ENCODE assay signal across 7 mouse cellular contexts in genomic region chr11:116076836-116077235, GRCm38 (mm10). TPM values are rescaled to one million over a fixed set of nuclear protein-coding genes. Genes with fewer than 3 reads are reported as not detected.
DNase-seq lines count a peak whose midpoint lies in the region; ATAC-seq and TF ChIP-seq lines count a peak whose summit lies in the region.

No protein-coding gene starts in this region.

- peaks cover 3% of the 10 kb centered on the region; the same call in 1 of the 2 replicates for H3K4me1 ChIP-seq in lung, embryonic 14.5 days (ENCODE audit: insufficient read depth)
- H3K4me1 ChIP-seq in embryonic facial prominence, embryonic 10.5 days: peaks cover 68% of the 10 kb centered on the region
- peaks cover 78% of the 10 kb centered on the region for H3K4me1 ChIP-seq in liver, embryonic 12.5 days
- peaks cover 30% of the 10 kb centered on the region for H3K4me1 ChIP-seq in thymus, adult 2 months (replicated peaks; ENCODE audit: control insufficient read depth, insufficient read depth, low read length)

- no peak for TF ChIP-seq CTCF in lung, embryonic 14.5 days (IDR thresholded peaks at IDR 0.05; ENCODE audit: low read depth)
- TF ChIP-seq CTCF in thymus, adult 2 months (IDR thresholded peaks at IDR 0.05; ENCODE audit: borderline replicate concordance, control insufficient read depth, extremely low read depth, insufficient read depth, low read length, poor library complexity): no peak

- H3K4me3 ChIP-seq in lung, embryonic 14.5 days (ENCODE audit: low read depth, low read length): peak overlapping the region; percentile 24; the same call in 1 of the 2 replicates
- peak overlapping the region; percentile 53 for H3K4me3 ChIP-seq in embryonic facial prominence, embryonic 10.5 days
- H3K4me3 ChIP-seq in liver, embryonic 12.5 days: peak overlapping the region; percentile 73
- peak overlapping the region; percentile 77 for H3K4me3 ChIP-seq in thymus, adult 2 months (ENCODE audit: control insufficient read depth, insufficient read depth, low read length)

- H3K27me3 ChIP-seq in lung, embryonic 14.5 days (ENCODE audit: insufficient read depth, low read length): no peaks in the 10 kb centered on the region
- no peaks in the 10 kb centered on the region for H3K27me3 ChIP-seq in embryonic facial prominence, embryonic 10.5 days (replicated peaks; ENCODE audit: low read depth, poor library complexity, severe bottlenecking)
- no peaks in the 10 kb centered on the region for H3K27me3 ChIP-seq in liver, embryonic 12.5 days (replicated peaks)
- H3K27me3 ChIP-seq in thymus, adult 2 months (ENCODE audit: control insufficient read depth, insufficient read depth, low read length): no peaks in the 10 kb centered on the region

- peak overlapping the region; percentile 61 for H3K4me2 ChIP-seq in lung, embryonic 14.5 days
- H3K4me2 ChIP-seq in liver, embryonic 12.5 days: peak overlapping the region; percentile 97

- H3K36me3 ChIP-seq in lung, embryonic 14.5 days (ENCODE audit: insufficient read depth): peaks cover 33% of the 10 kb centered on the region
- H3K36me3 ChIP-seq in embryonic facial prominence, embryonic 10.5 days (replicated peaks): peaks cover 32% of the 10 kb centered on the region
- peaks cover 56% of the 10 kb centered on the region for H3K36me3 ChIP-seq in liver, embryonic 12.5 days
- peaks cover 25% of the 10 kb centered on the region for H3K36me3 ChIP-seq in thymus, adult 2 months (ENCODE audit: control insufficient read depth, insufficient read depth, low read length)

- TF ChIP-seq POLR2A in thymus, adult 2 months (IDR thresholded peaks at IDR 0.05; ENCODE audit: control insufficient read depth, extremely low read depth, insufficient read depth, low read length, poor library complexity): peak; percentile 66; the same call in 1 of the 2 replicates

- peak overlapping the region; percentile 43; the same call in 1 of the 2 replicates for H3K9ac ChIP-seq in lung, embryonic 14.5 days
- H3K9ac ChIP-seq in liver, embryonic 12.5 days: peak overlapping the region; percentile 93

- no peak for DNase-seq in lung, embryonic 14.5 days
- no peak for DNase-seq in lung, adult 18-20 months
- no peak for DNase-seq in embryonic facial prominence, embryonic 10.5 days (ENCODE audit: low spot score)
- DNase-seq in thymus, adult 2 months: peak; percentile 79
- no peak for DNase-seq in left cerebral cortex, postnatal 36 days (ENCODE audit: low spot score in 2 of 2)
- DNase-seq in left cerebral cortex, adult 9 months (ENCODE audit: low spot score in 2 of 2): no peak

- intact Hi-C loops in left cerebral cortex, postnatal 36 days (cut with DNase I): no loop called here

- no peak for ATAC-seq in lung, embryonic 14.5 days (ENCODE audit: insufficient read depth)
- peak; percentile 57 for ATAC-seq in liver, embryonic 12.5 days

- H3K9me3 ChIP-seq in lung, embryonic 14.5 days (ENCODE audit: low read depth, low read length): no peaks in the 10 kb centered on the region
- H3K9me3 ChIP-seq in embryonic facial prominence, embryonic 10.5 days: no peaks in the 10 kb centered on the region
- no peaks in the 10 kb centered on the region for H3K9me3 ChIP-seq in liver, embryonic 12.5 days (replicated peaks)

- no peak overlapping the region for H3K27ac ChIP-seq in lung, embryonic 14.5 days (ENCODE audit: low read depth)
- peak overlapping the region; percentile 76 for H3K27ac ChIP-seq in embryonic facial prominence, embryonic 10.5 days (replicated peaks)
- peak overlapping the region; percentile 99 for H3K27ac ChIP-seq in liver, embryonic 12.5 days
- peak overlapping the region; percentile 96 for H3K27ac ChIP-seq in thymus, adult 2 months (ENCODE audit: control insufficient read depth, insufficient read depth, low read length)

- WGBS in lung, embryonic 14.5 days: 55% methylated on average over 7 of the region's 7 CpGs
- WGBS in embryonic facial prominence, embryonic 10.5 days: 87% methylated on average over 7 of the region's 7 CpGs
- 13% methylated on average over 7 of the region's 7 CpGs for WGBS in liver, embryonic 12.5 days (ENCODE audit: insufficient replicate concordance)
- 8% methylated on average over 7 of the region's 7 CpGs for WGBS in thymus, adult 2 months

RNA-seq across cellular contexts. Expression of gene Unc13d, which starts 0.9 kb away (rescaled TPM):
- polyA plus RNA-seq in lung, embryonic 14.5 days (2014; fragmentation: Nextera tagmentation; extraction: Ambion mirVana): 2.5 and 3.3 TPM in 2 replicates
- polyA plus RNA-seq in embryonic facial prominence, embryonic 10.5 days (2016; fragmentation: Nextera tagmentation; extraction: Ambion mirVana): 2.9 TPM in 2 replicates
- polyA plus RNA-seq in liver, embryonic 12.5 days (2016; fragmentation: Nextera tagmentation; extraction: Ambion mirVana): 48.9 and 50.1 TPM in 2 replicates
- 95.3 and 98.6 TPM in 2 replicates for polyA plus RNA-seq in thymus, adult 2 months (2012; rRNA removed)
- 1 to 10 TPM in 1 of 2 experiments, under 1 TPM in 1; 0.93 to 1.0 TPM for total RNA-seq in left cerebral cortex, postnatal 36 days (2021)

RNA-seq across cellular contexts. Expression of gene Wbp2, which starts 10.0 kb away (rescaled TPM):
- polyA plus RNA-seq in lung, embryonic 14.5 days (2014; fragmentation: Nextera tagmentation; extraction: Ambion mirVana): 66.5 and 69.8 TPM in 2 replicates
- 74.2 and 76.8 TPM in 2 replicates for polyA plus RNA-seq in embryonic facial prominence, embryonic 10.5 days (2016; fragmentation: Nextera tagmentation; extraction: Ambion mirVana)
- 76.4 and 77.8 TPM in 2 replicates for polyA plus RNA-seq in liver, embryonic 12.5 days (2016; fragmentation: Nextera tagmentation; extraction: Ambion mirVana)
- polyA plus RNA-seq in thymus, adult 2 months (2012; rRNA removed): 288 and 314 TPM in 2 replicates
- total RNA-seq in left cerebral cortex, postnatal 36 days (2021): 100 to 1,000 TPM; 388 to 420 TPM

RNA-seq across cellular contexts. Expression of gene Unk, which starts 46.7 kb away (rescaled TPM):
- 39.5 and 44.4 TPM in 2 replicates for polyA plus RNA-seq in lung, embryonic 14.5 days (2014; fragmentation: Nextera tagmentation; extraction: Ambion mirVana)
- 49.4 and 50.9 TPM in 2 replicates for polyA plus RNA-seq in embryonic facial prominence, embryonic 10.5 days (2016; fragmentation: Nextera tagmentation; extraction: Ambion mirVana)
- 18.7 and 20.2 TPM in 2 replicates for polyA plus RNA-seq in liver, embryonic 12.5 days (2016; fragmentation: Nextera tagmentation; extraction: Ambion mirVana)
- polyA plus RNA-seq in thymus, adult 2 months (2012; rRNA removed): 121 and 123 TPM in 2 replicates
- total RNA-seq in left cerebral cortex, postnatal 36 days (2021): 10 to 100 TPM; 18.9 to 27.0 TPM

RNA-seq across cellular contexts. Expression of gene H3f3b, which starts 49.1 kb away (rescaled TPM):
- 1,851 and 1,959 TPM in 2 replicates for polyA plus RNA-seq in lung, embryonic 14.5 days (2014; fragmentation: Nextera tagmentation; extraction: Ambion mirVana)
- 1,824 and 1,981 TPM in 2 replicates for polyA plus RNA-seq in embryonic facial prominence, embryonic 10.5 days (2016; fragmentation: Nextera tagmentation; extraction: Ambion mirVana)
- 816 and 835 TPM in 2 replicates for polyA plus RNA-seq in liver, embryonic 12.5 days (2016; fragmentation: Nextera tagmentation; extraction: Ambion mirVana)
- 484 and 567 TPM in 2 replicates for polyA plus RNA-seq in thymus, adult 2 months (2012; rRNA removed)
- total RNA-seq in left cerebral cortex, postnatal 36 days (2021): 100 to 1,000 TPM; 253 to 254 TPM

RNA-seq across cellular contexts. Expression of gene Trim47, which starts 50.2 kb away (rescaled TPM):
- 12.7 and 13.2 TPM in 2 replicates for polyA plus RNA-seq in lung, embryonic 14.5 days (2014; fragmentation: Nextera tagmentation; extraction: Ambion mirVana)
- polyA plus RNA-seq in embryonic facial prominence, embryonic 10.5 days (2016; fragmentation: Nextera tagmentation; extraction: Ambion mirVana): 4.5 and 4.7 TPM in 2 replicates
- polyA plus RNA-seq in liver, embryonic 12.5 days (2016; fragmentation: Nextera tagmentation; extraction: Ambion mirVana): 6.2 TPM in 2 replicates
- polyA plus RNA-seq in thymus, adult 2 months (2012; rRNA removed): 27.6 and 30.0 TPM in 2 replicates
- total RNA-seq in left cerebral cortex, postnatal 36 days (2021): 1 to 10 TPM; 7.0 to 9.6 TPM

Comparison
In these comparisons a context has a peak if more than half of its experiments do, and no peak if none do; other contexts are left out.
1. H3K4me3 ChIP-seq: peak in every context shown above with its lines; median percentile 77 in thymus, adult 2 months; 73 in liver, embryonic 12.5 days; 53 in embryonic facial prominence, embryonic 10.5 days; 24 in lung, embryonic 14.5 days.
2. RNA of gene Unc13d, which starts 0.9 kb away (polyA plus RNA-seq): 95.3 to 98.6 TPM in thymus, adult 2 months and 48.9 to 50.1 TPM in liver, embryonic 12.5 days; 2.5 to 3.3 TPM in lung, embryonic 14.5 days and 2.9 TPM in embryonic facial prominence, embryonic 10.5 days; every median in the first group is over 10 times any median in the second.